Mouse (Mus musculus) Patski (cell line): ENCODE measurements around the gene Egfl7. TPM values are rescaled to one million over a fixed set of nuclear protein-coding genes. Genes with fewer than 3 reads are reported as not detected.

ENCODE experiments used
- ATAC-seq: fragments of 100-300 bp; one replicate; pipeline ENCODE4 v1.8.0; 2021
- CTCF ChIA-PET: fragments of 350-600 bp; sonication (Branson Sonifier 250); formaldehyde crosslinking; loops from one replicate; lab custom pipeline; 2022; ENCODE audit warnings: inconsistent platforms; lab: Charles Lee
- POLR2A ChIA-PET: fragments of 350-600 bp; sonication (Branson Sonifier 250); formaldehyde crosslinking; loops from one replicate; lab custom pipeline; 2022; ENCODE audit warnings: antibody characterized with exemption, inconsistent platforms; lab: Charles Lee
- DNase-seq: peaks from one replicate; pipeline ENCODE4 v3.0.0-alpha.2; 2011; ENCODE audit warnings: low read depth, low spot score
- H3K27me3 ChIP-seq: fragments of 371-371 bp; one replicate; pipeline ENCODE4 v1.5.1; 2021
- CTCF ChIP-seq: fragments of 100-300 bp; IDR thresholded peaks from one replicate; pipeline ENCODE4 v1.5.1; 2021
- in situ Hi-C: fragments of 300-500 bp; cut with MboI; formaldehyde crosslinking; loops from 3 replicates; pipeline ENCODE4 v1.11.1; 2018; ENCODE audit warnings: low pct_unique_long_range_greater_than_20kb, mixed read lengths
- polyA plus RNA-seq: library from polyadenylated mRNA; unstranded; gene quantifications from one replicate; pipeline ENCODE4 v1.2.3, GENCODE M21; 2021

Gene Egfl7
- polyA plus RNA-seq, 1 experiment from 2014 or later: 9.4 TPM

GRCm38 (mm10) chr2:26608781-26609180 lies 29.0 kb downstream of the Egfl7 start:
- no peaks in the 10 kb centered on the region for H3K27me3 ChIP-seq
- no peak for DNase-seq
- no peak for TF ChIP-seq CTCF
- in situ Hi-C loops: no loop called here
- POLR2A ChIA-PET: no interaction called here
- no peak for ATAC-seq
- CTCF ChIA-PET: no interaction called here

- CTCF ChIA-PET: interaction anchor here (0.9 kb wide), 1 partner anchor 297 kb away, joined by 3 read pairs; no protein-coding TSS in a partner anchor
- no peaks in the 10 kb centered on the region for H3K27me3 ChIP-seq
- TF ChIP-seq CTCF: no peak
- in situ Hi-C loops: no loop called here
- POLR2A ChIA-PET: no interaction called here
- no peak for DNase-seq
- ATAC-seq: no peak
These were observed 29.4 kb downstream of the Egfl7 start for GRCm38 (mm10) chr2:26609261-26609661.

GRCm38 (mm10) chr2:26610526-26610925 lies 30.7 kb downstream of the Egfl7 start:
- in situ Hi-C loops: no loop called here
- DNase-seq (no peak), ATAC-seq (no peak)
- ChIA-PET CTCF (interaction anchor here (0.8 to 0.9 kb wide), 2 partner anchors 19 to 296 kb away, joined by 3 read pairs; no protein-coding TSS in a partner anchor), POLR2A (no interaction called here)
- TF ChIP-seq CTCF: no peak
- H3K27me3 ChIP-seq: no peaks in the 10 kb centered on the region

GRCm38 (mm10) chr2:26611054-26611453 lies 31.2 kb downstream of the Egfl7 start:
- DNase-seq (no peak), ATAC-seq (no peak)
- in situ Hi-C loops: no loop called here
- POLR2A ChIA-PET: interaction anchor here (0.6 kb wide), 3 partner anchors 18 to 1089 kb away, joined by 3 to 6 read pairs (median 3); no protein-coding TSS in a partner anchor
- CTCF ChIA-PET: no interaction called here
- H3K27me3 ChIP-seq: no peaks in the 10 kb centered on the region
- TF ChIP-seq CTCF: no peak

GRCm38 (mm10) chr2:26611896-26612295 lies 32.1 kb downstream of the Egfl7 start:
- in situ Hi-C loops: no loop called here
- POLR2A ChIA-PET: no interaction called here
- CTCF ChIA-PET: no interaction called here
- TF ChIP-seq CTCF: no peak
- no peak for ATAC-seq
- H3K27me3 ChIP-seq: no peaks in the 10 kb centered on the region
- DNase-seq: no peak

GRCm38 (mm10) chr2:26614903-26615302 lies 35.1 kb downstream of the Egfl7 start:
- TF ChIP-seq CTCF: no peak
- no peaks in the 10 kb centered on the region for H3K27me3 ChIP-seq
- POLR2A ChIA-PET: no interaction called here
- CTCF ChIA-PET: no interaction called here
- in situ Hi-C loops: no loop called here
- DNase-seq (no peak), ATAC-seq (no peak)

- in situ Hi-C loops: no loop called here
These were observed 35.8 kb downstream of the Egfl7 start for GRCm38 (mm10) chr2:26615459-26616124.

GRCm38 (mm10) chr2:26617331-26617730 lies 37.5 kb downstream of the Egfl7 start:
- DNase-seq (no peak), ATAC-seq (no peak)
- no peak for TF ChIP-seq CTCF
- CTCF ChIA-PET: no interaction called here
- POLR2A ChIA-PET: no interaction called here
- H3K27me3 ChIP-seq: no peaks in the 10 kb centered on the region
- in situ Hi-C loops: no loop called here

More at GRCm38 (mm10) chr2:26615459-26616124, 35.8 kb downstream of the Egfl7 start:
- H3K27me3 ChIP-seq: no peaks in the 10 kb centered on the region
- ChIA-PET CTCF (no interaction called here), POLR2A (no interaction called here)
- ATAC-seq: no peak
- no peak for DNase-seq
- TF ChIP-seq CTCF: no peak

GRCm38 (mm10) chr2:26617928-26618327 lies 38.1 kb downstream of the Egfl7 start:
- no peaks in the 10 kb centered on the region for H3K27me3 ChIP-seq
- ATAC-seq (no peak), DNase-seq (no peak)
- ChIA-PET POLR2A (no interaction called here), CTCF (no interaction called here)
- no peak for TF ChIP-seq CTCF
- in situ Hi-C loops: no loop called here

- POLR2A ChIA-PET: no interaction called here
- DNase-seq (no peak), ATAC-seq (no peak)
- in situ Hi-C loops: no loop called here
- TF ChIP-seq CTCF: no peak
- H3K27me3 ChIP-seq: no peaks in the 10 kb centered on the region
- CTCF ChIA-PET: no interaction called here
These were observed 41.4 kb downstream of the Egfl7 start for GRCm38 (mm10) chr2:26621246-26621645.

GRCm38 (mm10) chr2:26622984-26623383 lies 43.2 kb downstream of the Egfl7 start:
- H3K27me3 ChIP-seq: no peaks in the 10 kb centered on the region
- ATAC-seq: no peak
- no peak for TF ChIP-seq CTCF
- ChIA-PET POLR2A (no interaction called here), CTCF (no interaction called here)
- in situ Hi-C loops: no loop called here
- DNase-seq: no peak
